Mouse (Mus musculus): Measurements from ENCODE around the gene Vdac2.

DNA sequence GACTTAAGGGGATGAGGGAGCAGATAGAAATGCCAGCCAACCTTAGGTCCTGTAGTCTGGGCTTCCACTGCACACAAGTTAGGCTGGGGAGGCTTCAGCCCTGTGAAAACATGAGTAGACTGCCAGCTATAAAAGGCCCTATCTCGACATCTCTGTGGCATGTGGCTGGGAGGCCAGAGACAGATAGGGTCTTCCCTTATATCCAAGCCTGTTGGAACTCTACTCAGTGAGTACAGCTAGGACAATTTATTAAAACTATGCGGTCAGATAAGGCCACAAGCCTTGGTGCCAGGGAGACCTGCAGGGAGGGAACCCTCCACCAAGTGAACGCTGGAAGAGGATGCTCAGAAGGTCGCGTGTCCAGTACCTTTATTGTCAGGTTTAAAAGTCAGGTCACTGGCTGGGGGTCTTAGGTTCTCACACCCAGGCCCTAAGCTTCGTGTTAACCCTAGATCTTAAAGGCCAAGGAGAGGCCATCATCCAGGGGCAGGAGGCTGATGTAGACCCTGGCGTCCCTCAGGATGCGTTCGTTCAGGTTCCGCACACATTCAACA lies 21.9 kb downstream of the Vdac2 start:
- TF ChIP-seq GATA1 (IDR thresholded peaks at IDR 0.05; ENCODE audit: borderline replicate concordance, low read length) (no peak), FLI1 (IDR thresholded peaks at IDR 0.05; ENCODE audit: low read length) (no peak)
